Mouse (Mus musculus) liver, adult (tissue): ENCODE measurements at regions not wholly inside any gene's neighbourhood (a gene's known extent, or its start where the extent isn't known, plus 50 kb on each side); places are given as distances from the start of the nearest gene placed in this dataset.

Source experiments
- GATA4 ChIP-seq: IDR thresholded peaks from 2 replicates; pipeline ENCODE4 v1.6.1; 2014; ENCODE audit warnings: mild to moderate bottlenecking, low read length; ENCODE audit not compliant: insufficient replicate concordance

DNA sequence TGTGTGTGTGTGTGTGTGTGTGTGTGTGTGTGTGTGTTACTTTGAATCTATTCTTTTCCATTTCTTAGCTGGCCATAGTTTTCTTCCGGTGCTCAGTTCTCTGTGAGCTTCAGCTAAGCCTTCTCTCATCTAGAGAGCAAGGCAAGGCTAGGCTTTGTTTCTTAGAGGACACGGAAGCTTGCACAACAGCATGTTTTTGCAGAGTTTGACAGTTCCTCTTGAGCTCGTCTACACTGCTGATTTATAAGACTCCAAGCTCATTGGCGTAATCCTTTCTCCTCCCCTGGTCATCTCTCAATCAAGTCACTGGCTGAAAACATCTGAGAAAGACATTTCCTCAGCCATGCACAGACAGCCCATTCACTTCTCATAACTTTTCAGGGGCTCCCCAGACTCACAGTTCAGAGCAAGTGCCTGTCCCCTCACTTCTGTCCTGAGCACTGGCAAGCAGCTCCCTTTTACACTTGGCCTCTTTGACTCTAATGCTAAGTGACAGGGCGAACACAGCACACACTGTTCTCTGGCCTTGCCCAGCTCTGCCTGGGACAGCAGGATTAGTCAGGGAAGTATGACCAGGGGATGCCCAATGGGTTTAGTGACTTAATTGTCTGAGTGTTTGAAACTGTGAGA is 362.3 kb upstream of the Npvf start:
- TF ChIP-seq GATA4 = no peak

- no peak for TF ChIP-seq GATA4
Observed at GRCm38 (mm10) chr6:51017260-51017999, 363.2 kb upstream of the Npvf start.

DNA sequence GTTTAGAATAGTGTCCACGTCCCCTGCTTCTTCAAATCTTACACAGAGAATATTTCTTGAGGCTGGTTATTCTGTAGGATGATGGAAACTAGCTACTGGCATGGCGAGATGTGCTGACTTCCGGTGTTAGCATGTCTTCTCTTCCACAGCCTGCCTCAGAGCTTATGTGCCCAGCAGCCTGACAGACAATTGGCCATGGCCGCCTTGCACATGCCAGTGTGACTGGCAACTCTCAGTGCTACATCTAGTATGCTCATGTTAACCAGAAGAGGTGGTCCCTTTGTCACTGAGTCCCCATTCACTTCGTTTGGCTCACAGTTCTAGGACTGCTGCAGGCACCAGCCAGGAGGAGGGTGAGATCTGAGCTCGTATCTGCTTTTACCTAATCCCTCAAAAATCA is 367.0 kb upstream of the Npvf start:
- TF ChIP-seq GATA4 = no peak

- no peak for TF ChIP-seq GATA4
Observed at GRCm38 (mm10) chr6:51023361-51023760, 369.1 kb upstream of the Npvf start.

GRCm38 (mm10) chr6:51024756-51025155 is 370.5 kb upstream of the Npvf start:
- TF ChIP-seq GATA4 = no peak

GRCm38 (mm10) chr6:51025411-51025810 is 371.2 kb upstream of the Npvf start:
- TF ChIP-seq GATA4 = no peak

- no peak for TF ChIP-seq GATA4
Observed at GRCm38 (mm10) chr6:51027296-51027695, 373.1 kb upstream of the Npvf start.

DNA sequence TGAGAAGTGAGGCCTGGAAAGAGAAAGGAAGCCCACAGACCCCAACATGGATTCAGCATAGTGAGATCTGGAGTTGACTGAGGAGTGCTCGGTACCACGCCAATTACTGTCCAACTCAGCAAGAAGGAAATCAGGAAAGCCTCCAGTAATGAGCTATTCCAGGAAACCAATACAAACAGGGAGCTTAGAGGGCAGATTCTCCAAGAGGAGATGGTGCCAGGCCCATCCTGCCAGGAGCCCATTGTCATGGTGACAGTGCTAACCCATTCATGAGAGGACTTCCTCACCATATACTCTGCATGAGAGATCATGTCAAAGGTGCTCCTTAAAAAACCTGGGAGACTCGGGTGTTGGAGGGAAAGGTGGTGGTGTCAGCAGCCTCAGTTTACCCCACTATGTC is 375.3 kb upstream of the Npvf start:
- no peak for TF ChIP-seq GATA4

DNA sequence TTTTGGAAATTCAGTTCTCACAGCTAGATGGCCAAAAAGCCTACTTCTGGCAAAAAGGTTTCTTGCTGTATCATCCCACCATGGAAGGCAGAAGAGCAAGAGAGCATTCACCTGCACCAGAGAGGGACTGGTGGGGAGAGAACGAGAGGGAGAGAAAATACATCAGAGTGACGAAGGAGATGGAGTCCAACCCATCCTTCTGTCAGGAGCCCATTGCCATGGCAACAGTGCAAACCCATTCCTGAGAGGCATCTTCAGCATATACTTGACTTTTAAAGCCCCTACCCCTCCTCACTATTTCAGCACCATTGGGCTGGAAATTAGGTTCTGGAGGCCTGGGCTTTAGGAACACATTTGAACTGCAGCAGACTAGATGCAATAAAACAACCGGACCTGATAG is 375.7 kb upstream of the Npvf start:
- TF ChIP-seq GATA4 = no peak

DNA sequence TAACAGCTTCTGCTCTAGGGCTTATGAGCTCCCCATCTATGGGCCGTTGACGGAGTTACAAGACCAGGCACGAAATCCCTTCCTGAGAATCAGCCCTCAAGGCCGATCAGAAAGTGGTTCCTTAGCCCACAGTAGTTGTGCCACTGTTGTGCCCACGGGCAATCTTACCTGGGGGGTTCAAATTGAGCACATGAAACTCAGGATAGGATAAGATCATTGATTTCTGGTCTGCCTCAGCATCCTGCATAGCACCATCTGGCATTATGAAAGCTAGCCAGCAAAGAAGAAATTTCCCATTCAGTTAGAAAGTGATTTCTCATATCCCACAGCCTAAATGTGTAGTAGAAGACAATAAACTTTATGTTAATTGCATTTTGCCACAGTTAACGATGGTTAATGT is 379.6 kb upstream of the Npvf start:
- TF ChIP-seq GATA4 = no peak

DNA sequence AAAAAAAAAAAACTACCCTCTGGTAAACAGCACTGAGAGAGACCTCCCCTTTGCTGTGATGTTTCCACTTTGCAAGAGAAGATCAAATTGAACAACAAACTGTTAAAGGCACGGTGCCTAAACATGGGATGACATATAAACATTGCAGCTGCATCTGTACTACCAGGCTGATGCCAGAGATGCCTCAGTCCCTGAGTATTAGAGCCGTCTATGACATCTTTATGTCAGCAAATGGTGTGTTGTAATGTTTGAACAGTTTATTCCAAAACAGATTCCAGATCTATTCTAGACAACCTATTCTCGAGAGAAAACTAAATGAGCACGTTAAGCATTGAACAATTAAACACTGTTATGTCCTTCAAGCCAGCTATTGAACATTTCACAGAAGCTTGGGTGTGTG is 381.8 kb upstream of the Npvf start:
- TF ChIP-seq GATA4 = no peak

DNA sequence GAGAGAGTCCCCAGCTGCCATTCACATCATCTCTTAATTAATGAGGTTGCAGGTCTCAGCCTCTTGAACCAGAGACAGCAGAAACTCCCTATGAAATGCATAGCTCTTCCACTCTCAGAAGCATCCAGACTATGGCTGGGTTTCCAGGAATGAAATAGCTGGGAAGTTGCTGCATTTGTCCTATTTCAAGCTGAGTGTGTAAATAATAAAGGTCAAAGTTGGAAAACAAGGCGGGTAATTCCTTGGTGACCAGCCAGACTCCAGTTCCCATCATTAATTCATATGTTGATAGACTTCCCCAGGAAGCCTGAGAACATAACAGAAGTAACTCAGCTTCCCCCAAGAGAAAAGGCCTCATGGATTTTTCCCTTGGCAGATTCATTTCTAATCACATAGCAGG is 382.3 kb upstream of the Npvf start:
- no peak for TF ChIP-seq GATA4

GRCm38 (mm10) chr6:51036956-51037355 is 382.7 kb upstream of the Npvf start:
- no peak for TF ChIP-seq GATA4

DNA sequence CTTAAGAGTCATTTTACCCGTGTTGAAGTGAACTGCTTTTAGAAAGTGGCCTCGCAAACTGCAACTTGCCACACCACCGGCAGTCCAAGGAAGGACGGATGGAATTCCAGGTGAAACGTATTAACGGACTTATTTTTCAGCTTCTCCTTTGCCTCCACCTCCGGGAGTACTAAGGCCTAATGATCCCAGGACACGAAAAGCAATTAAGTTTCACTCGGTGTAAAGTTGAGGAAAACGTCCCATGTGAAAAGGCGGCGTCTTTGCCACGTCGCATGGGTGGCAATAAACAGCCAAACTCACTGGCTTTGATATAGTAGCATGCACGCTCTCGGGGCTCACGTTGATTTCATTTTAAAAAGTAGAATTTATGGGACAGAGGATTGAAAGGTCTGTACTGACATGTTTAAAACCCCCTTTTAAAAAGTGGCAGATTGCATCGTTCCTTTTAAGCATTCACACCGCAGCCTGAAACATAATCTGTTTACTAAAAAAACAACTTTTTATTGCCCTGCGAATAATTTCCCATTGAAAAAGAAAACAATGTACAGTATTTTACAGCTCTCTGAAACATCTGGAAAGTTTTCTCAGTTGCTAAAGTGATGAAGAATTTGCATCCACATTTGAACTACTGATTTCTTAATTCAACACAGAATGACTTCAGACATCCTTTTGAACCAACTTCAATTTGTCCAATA is 385.4 kb upstream of the Npvf start:
- TF ChIP-seq GATA4 = no peak

DNA sequence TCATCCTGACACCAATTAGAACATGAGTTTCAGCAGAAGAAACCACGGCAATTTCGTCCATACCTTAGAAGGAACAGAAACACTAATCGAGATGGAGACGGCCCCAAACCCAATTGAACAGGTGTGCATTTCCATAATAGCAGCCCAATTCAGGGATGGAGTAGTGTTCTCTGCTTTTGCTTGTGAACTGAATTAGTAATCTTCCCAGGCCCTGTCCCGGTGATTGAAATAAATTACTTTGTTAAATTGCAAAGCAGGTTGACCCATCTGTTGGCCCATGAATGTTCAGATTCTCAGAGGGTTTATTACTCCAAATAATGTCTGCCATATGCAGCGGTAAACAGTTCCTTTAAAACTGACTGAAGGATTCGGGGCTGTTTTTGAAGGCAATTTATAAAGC is 388.5 kb upstream of the Nfe2l3 start:
- no peak for TF ChIP-seq GATA4

- no peak for TF ChIP-seq GATA4
Observed at GRCm38 (mm10) chr6:51044873-51045272, 387.6 kb upstream of the Nfe2l3 start.

GRCm38 (mm10) chr6:51052451-51052921 is 380.0 kb upstream of the Nfe2l3 start:
- TF ChIP-seq GATA4 = no peak

DNA sequence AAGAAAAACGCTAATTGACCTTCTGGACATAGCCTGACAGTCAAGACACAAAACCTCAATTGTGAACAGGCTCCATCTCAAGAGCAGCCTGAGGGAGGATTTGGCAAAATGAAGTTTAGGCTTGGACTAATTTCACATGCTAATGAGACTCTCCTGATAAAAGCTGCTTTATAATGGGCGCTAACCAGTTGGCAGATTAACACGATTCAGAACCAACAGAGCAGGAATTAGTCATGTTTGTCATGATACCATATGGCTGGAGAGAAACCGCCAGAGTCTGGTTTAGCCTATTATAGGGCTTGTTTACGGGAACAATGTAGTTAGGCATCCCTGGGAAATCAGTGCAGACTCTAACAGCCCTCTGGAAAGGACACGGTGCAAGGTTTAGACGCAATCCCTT is 375.2 kb upstream of the Nfe2l3 start:
- TF ChIP-seq GATA4 = no peak
